Mouse (Mus musculus) mammary gland, adult 2 months (tissue): ENCODE measurements around the gene Smg8. TPM values are rescaled to one million over a fixed set of nuclear protein-coding genes. Genes with fewer than 3 reads are reported as not detected.

Experiments used
- polyA plus RNA-seq: library from polyadenylated mRNA; depleted of rRNA; stranded (reverse); fragments of >200 nt; gene quantifications from 2 replicates; pipeline ENCODE4 v1.2.3, GENCODE M21; 2012; ENCODE audit warnings: low replicate concordance; rRNA removed

The Smg8 gene
- polyA plus RNA-seq: 5.8 and 8.8 TPM in 2 replicates

GRCm38 (mm10) chr11:87086290-87086984, at the start of gene Smg8:
Smg8 (minus strand) TSS chr11:87086774.

GRCm38 (mm10) chr11:87126824-87127816, 40.5 kb upstream of the Smg8 start, which contains the start of gene Trim37:
Trim37 (plus strand) TSS chr11:87127077.

GRCm38 (mm10) chr11:87108755-87109518, 22.4 kb upstream of the Smg8 start, which contains the start of gene Ska2:
Ska2 (plus strand) TSS chr11:87109234.

DNA sequence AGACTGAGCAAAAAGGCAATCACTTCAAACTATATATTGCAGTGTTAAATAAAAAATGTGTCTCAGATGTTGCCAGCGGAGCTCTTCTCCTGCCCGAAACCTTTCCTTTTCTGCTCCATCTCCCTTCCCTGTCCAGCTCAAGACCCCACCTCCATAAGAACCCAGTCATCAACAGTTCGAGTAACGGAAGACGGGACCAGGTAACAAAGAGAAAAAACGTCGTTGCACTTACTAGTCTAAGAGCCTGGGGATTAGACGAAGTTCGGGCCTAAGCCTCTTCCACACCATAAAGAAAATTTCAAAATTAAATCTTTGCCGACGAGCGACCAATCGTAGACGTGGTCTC, 21.8 kb upstream of the Smg8 start, which contains the start of gene Prr11:
TSS of gene Prr11 (minus strand) at position 300 of the 346 bp plus-strand sequence.

DNA sequence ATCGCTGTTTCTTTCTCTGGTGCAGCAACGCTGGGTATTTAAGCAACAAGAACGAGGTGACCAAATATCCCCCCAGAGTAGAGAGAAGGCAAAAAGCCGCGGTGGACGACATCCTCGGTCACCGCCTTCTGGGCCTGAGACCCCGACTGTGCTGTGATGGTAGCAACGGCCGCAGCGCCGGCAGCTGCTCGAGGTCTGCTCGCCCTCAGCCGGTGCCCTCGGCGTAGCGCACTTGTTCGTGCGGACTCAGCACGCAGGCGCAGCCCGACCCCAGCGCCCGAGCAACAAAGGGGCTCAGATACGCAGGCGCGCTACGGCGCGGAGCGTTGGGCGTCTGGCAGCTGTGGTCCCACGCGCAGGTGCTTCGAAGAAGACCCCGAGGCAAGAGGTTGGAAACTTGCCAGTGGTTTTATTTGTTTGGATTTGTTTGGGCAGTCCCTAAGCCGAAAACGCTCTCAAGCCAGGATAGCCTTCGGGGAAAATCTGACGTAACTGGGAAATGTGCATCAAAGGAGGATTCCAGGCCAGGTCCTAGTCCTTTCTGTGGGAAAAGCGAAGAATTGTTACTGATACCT, 12.6 kb downstream of the Smg8 start, which contains the start of gene Gdpd1:
TSS of gene Gdpd1 (minus strand) at position 197 of the 575 bp plus-strand sequence.

Other genes with a start within 250 kb of the Smg8 start
- gene Ypel2, start 93.1 kb downstream of the Smg8 start, polyA plus RNA-seq: 7.0 TPM in 2 replicates
- gene Gdpd1, start 12.7 kb downstream of the Smg8 start, polyA plus RNA-seq: 2.3 and 5.0 TPM in 2 replicates
- 0.20 and 0.76 TPM in 2 replicates for gene Prr11, start 21.9 kb upstream of the Smg8 start, polyA plus RNA-seq
- 1.6 and 4.9 TPM in 2 replicates for gene Ska2, start 22.5 kb upstream of the Smg8 start, polyA plus RNA-seq
- 1.5 and 2.9 TPM in 2 replicates for gene Trim37, start 40.3 kb upstream of the Smg8 start, polyA plus RNA-seq